Mouse (Mus musculus): ENCODE measurements around the gene Tff2.

DNA sequence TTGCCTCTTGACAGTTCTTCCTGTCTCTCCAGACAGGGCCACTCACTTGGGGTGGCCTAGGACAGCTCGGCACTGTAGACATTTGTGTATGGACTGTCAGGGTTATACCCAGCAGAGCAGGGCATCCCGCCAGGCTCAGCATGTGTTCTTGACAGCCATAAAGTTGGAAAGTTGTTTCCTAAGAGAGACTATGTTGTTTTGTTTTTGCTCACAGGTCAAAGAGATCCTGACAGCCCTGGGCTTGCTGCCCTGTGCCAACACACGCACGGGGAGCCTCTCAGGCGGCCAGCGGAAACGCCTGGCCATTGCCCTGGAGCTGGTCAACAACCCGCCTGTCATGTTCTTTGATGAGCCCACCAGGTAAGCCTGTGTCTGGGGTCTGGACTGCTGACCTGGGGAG lies 40.3 kb downstream of the Tff2 start:
- TF ChIP-seq CTCF (IDR thresholded peaks at IDR 0.05; ENCODE audit: control insufficient read depth, insufficient read depth, insufficient replicate concordance, low read depth, low read length) (no peak), POLR2A (IDR thresholded peaks at IDR 0.05; ENCODE audit: control insufficient read depth, low read depth, low read length) (no peak)

Data from testis, adult 2 months (tissue).